Mouse (Mus musculus) MEL (cell line): ENCODE measurements around the gene Map3k3. TPM values are rescaled to one million over a fixed set of nuclear protein-coding genes. Genes with fewer than 3 reads are reported as not detected.

Source experiments
- polyA plus RNA-seq, 2 experiments: library from polyadenylated mRNA; stranded (reverse) in 1 of 2; unstranded in 1 of 2; fragments of >175 nt in 1 of 2; fragments of >200 nt in 1 of 2; gene quantifications; 2 replicates each; pipeline versions ENCODE4 v1.2.1 to v1.2.4; 2012; ENCODE audit warnings: low replicate concordance in 2 of 2, low read depth in 1 of 2; ENCODE audit not compliant: insufficient read length in 2 of 2, insufficient read depth in 1 of 2, missing spikeins in 1 of 2
- total RNA-seq: library from RNA; depleted of rRNA; stranded (reverse); fragments of 300-350 nt; gene quantifications from 2 replicates; pipeline ENCODE4 v1.2.3, GENCODE M21; 2012; rRNA removed

The Map3k3 gene
- total and polyA plus RNA-seq, 3 experiments: 10.5 to 14.3 TPM; not detected in 1

Other genes with a start within 250 kb of the Map3k3 start
- gene Cyb561, start 131.3 kb upstream of the Map3k3 start, total RNA-seq: 24.8 and 32.8 TPM in 2 replicates
- gene Cyb561, start 131.3 kb upstream of the Map3k3 start, polyA plus RNA-seq: 10 to 100 TPM in 1 of 2 experiments, not detected in 1; 43.9 TPM
- not detected in 2 replicates for gene Ace, start 116.7 kb upstream of the Map3k3 start, total RNA-seq
- gene Ace, start 116.7 kb upstream of the Map3k3 start, polyA plus RNA-seq: not detected
- gene Ace3, start 89.9 kb upstream of the Map3k3 start, total RNA-seq: not detected in 2 replicates
- gene Ace3, start 89.9 kb upstream of the Map3k3 start, polyA plus RNA-seq: not detected
- 0.04 TPM in 1 of 2 replicates, not detected in the other for gene Kcnh6, start 76.5 kb upstream of the Map3k3 start, total RNA-seq
- under 1 TPM in 1 of 2 experiments, not detected in 1; 0.07 TPM for gene Kcnh6, start 76.5 kb upstream of the Map3k3 start, polyA plus RNA-seq
- gene Dcaf7, start 47.7 kb upstream of the Map3k3 start, total RNA-seq: 77.4 and 86.9 TPM in 2 replicates
- 10 to 100 TPM; 65.5 to 88.2 TPM for gene Dcaf7, start 47.7 kb upstream of the Map3k3 start, polyA plus RNA-seq
- 33.3 and 35.0 TPM in 2 replicates for gene Taco1, start 18.6 kb upstream of the Map3k3 start, total RNA-seq
- gene Taco1, start 18.6 kb upstream of the Map3k3 start, polyA plus RNA-seq: 10 to 100 TPM in 1 of 2 experiments, not detected in 1; 33.1 TPM
- not detected in 2 replicates for gene Gm10840, start 76.2 kb downstream of the Map3k3 start, total RNA-seq
- not detected for gene Gm10840, start 76.2 kb downstream of the Map3k3 start, polyA plus RNA-seq
- gene Limd2, start 76.2 kb downstream of the Map3k3 start, total RNA-seq: 58.6 and 103 TPM in 2 replicates
- gene Limd2, start 76.2 kb downstream of the Map3k3 start, polyA plus RNA-seq: 100 to 1,000 TPM in 1 of 2 experiments, not detected in 1; 201 TPM
- gene Strada, start 117.6 kb downstream of the Map3k3 start, total RNA-seq: 25.5 and 27.4 TPM in 2 replicates
- 10 to 100 TPM in 1 of 2 experiments, not detected in 1; 39.8 TPM for gene Strada, start 117.6 kb downstream of the Map3k3 start, polyA plus RNA-seq
- gene Ccdc47, start 131.7 kb downstream of the Map3k3 start, total RNA-seq: 51.6 and 51.8 TPM in 2 replicates
- 100 to 1,000 TPM in 1 of 2 experiments, 10 to 100 TPM in 1; 47.6 to 145 TPM for gene Ccdc47, start 131.7 kb downstream of the Map3k3 start, polyA plus RNA-seq
- 56.1 and 62.6 TPM in 2 replicates for gene Ddx42, start 132.3 kb downstream of the Map3k3 start, total RNA-seq
- 10 to 100 TPM in 1 of 2 experiments, not detected in 1; 57.7 TPM for gene Ddx42, start 132.3 kb downstream of the Map3k3 start, polyA plus RNA-seq
- 268 and 308 TPM in 2 replicates for gene Ftsj3, start 171.5 kb downstream of the Map3k3 start, total RNA-seq
- gene Ftsj3, start 171.5 kb downstream of the Map3k3 start, polyA plus RNA-seq: 100 to 1,000 TPM in 1 of 2 experiments, not detected in 1; 205 TPM
- gene Psmc5, start 171.5 kb downstream of the Map3k3 start, total RNA-seq: 426 and 451 TPM in 2 replicates
- 100 to 1,000 TPM; 112 to 290 TPM for gene Psmc5, start 171.5 kb downstream of the Map3k3 start, polyA plus RNA-seq
- gene Smarcd2, start 188.4 kb downstream of the Map3k3 start, total RNA-seq: 116 and 131 TPM in 2 replicates
- 100 to 1,000 TPM in 1 of 2 experiments, not detected in 1; 123 TPM for gene Smarcd2, start 188.4 kb downstream of the Map3k3 start, polyA plus RNA-seq
- gene Tcam1, start 192.1 kb downstream of the Map3k3 start, total RNA-seq: 4.3 and 4.6 TPM in 2 replicates
- gene Tcam1, start 192.1 kb downstream of the Map3k3 start, polyA plus RNA-seq: 1 to 10 TPM in 1 of 2 experiments, not detected in 1; 8.9 TPM
- gene Gh, start 217.3 kb downstream of the Map3k3 start, total RNA-seq: not detected in 2 replicates
- under 1 TPM in 1 of 2 experiments, not detected in 1; 0.08 TPM for gene Gh, start 217.3 kb downstream of the Map3k3 start, polyA plus RNA-seq
- 0.36 and 0.54 TPM in 2 replicates for gene Cd79b, start 230.1 kb downstream of the Map3k3 start, total RNA-seq
- 1 to 10 TPM in 1 of 2 experiments, not detected in 1; 2.4 TPM for gene Cd79b, start 230.1 kb downstream of the Map3k3 start, polyA plus RNA-seq